Mouse (Mus musculus): ENCODE results near the gene Rps18. TPM values are rescaled to one million over a fixed set of nuclear protein-coding genes. Genes with fewer than 3 reads are reported as not detected.

Gene Rps18
- polyA plus RNA-seq, 1 experiment from 2014 or later: 1,781 TPM

DNA sequence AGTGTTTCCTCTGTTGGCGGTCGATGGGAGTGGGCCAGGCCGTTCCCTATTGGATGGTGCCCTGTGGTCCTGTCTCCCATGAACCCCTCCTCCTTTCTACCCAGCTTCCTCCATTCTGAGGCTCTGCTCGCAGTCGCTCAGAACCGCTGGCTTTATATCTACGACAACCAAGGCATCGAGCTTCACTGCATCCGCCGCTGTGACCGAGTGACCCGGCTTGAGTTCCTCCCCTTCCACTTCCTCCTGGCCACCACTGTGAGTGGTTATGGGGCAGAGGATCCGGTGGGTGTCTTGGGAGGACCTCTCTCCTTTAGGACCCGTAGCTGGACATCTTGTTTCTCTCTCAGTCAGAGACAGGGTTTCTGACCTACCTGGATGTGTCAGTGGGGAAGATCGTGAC lies 12.3 kb downstream of the Rps18 start:
- ATAC-seq (ENCODE audit: low FRiP score, low TSS enrichment) (no peak), DNase-seq (ENCODE audit: low spot score) (no peak)
- no peak for TF ChIP-seq CTCF (IDR thresholded peaks at IDR 0.05; ENCODE audit: low read depth)
- no peak for TF ChIP-seq EP300 (optimal IDR thresholded peaks at IDR 0.05)
- 90% methylated on average over 15 of the region's 15 CpGs for WGBS
- H3K27me3 ChIP-seq (ENCODE audit: control insufficient read depth, insufficient read depth, low read length): no peaks in the 10 kb centered on the region
- H3K9ac ChIP-seq (ENCODE audit: low read length): no peak overlapping the region
- H3K4me2 ChIP-seq (replicated peaks; ENCODE audit: low read depth): no peak overlapping the region
- no peaks in the 10 kb centered on the region for H3K9me3 ChIP-seq (ENCODE audit: control insufficient read depth, low read length)
- peaks cover 6% of the 10 kb centered on the region; the same call in 1 of the 2 replicates for H3K4me1 ChIP-seq (replicated peaks; ENCODE audit: control insufficient read depth, insufficient read depth)
- no peak overlapping the region for H3K27ac ChIP-seq (replicated peaks)
- H3K36me3 ChIP-seq (ENCODE audit: control insufficient read depth, insufficient read depth, low read length): peaks cover 7% of the 10 kb centered on the region
- no peak overlapping the region for H3K4me3 ChIP-seq (ENCODE audit: low read depth, low read length)

DNA sequence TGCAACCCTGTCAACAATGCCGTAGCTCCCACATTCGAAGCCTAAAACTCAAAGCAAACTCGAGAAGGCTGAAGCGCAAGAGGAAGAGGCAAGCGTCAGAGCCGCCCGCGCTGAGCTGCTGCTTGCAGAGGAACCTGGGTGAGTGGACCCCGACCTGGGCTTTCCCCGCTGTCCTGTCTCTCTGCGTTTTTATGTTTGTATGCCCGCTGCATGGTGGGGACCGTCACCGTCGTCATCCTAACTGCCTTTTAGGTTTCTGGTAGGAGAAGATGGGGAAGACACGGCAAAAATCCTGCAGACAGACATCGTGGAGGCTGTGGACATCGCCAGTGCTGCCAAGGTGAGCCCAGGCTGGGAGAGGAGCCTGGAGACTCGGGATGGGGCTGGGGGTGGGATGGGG lies 14.4 kb downstream of the Rps18 start:
- Histone ChIP-seq H3K4me3 (ENCODE audit: low read depth, low read length) (peak overlapping the region; percentile 70), H3K9me3 (ENCODE audit: control insufficient read depth, low read length) (no peaks in the 10 kb centered on the region), H3K27me3 (ENCODE audit: control insufficient read depth, insufficient read depth, low read length) (no peaks in the 10 kb centered on the region), H3K9ac (ENCODE audit: low read length) (peak overlapping the region; percentile 85), H3K4me2 (replicated peaks; ENCODE audit: low read depth) (peak overlapping the region; percentile 92), H3K4me1 (replicated peaks; ENCODE audit: control insufficient read depth, insufficient read depth) (peaks cover 6% of the 10 kb centered on the region; the same call in 1 of the 2 replicates), H3K36me3 (ENCODE audit: control insufficient read depth, insufficient read depth, low read length) (peaks cover 4% of the 10 kb centered on the region), H3K27ac (replicated peaks) (no peak overlapping the region)
- ATAC-seq (ENCODE audit: low FRiP score, low TSS enrichment) (no peak), DNase-seq (ENCODE audit: low spot score) (no peak)
- 48% methylated on average over 19 of the region's 19 CpGs for WGBS
- no peak for TF ChIP-seq CTCF (IDR thresholded peaks at IDR 0.05; ENCODE audit: low read depth)
- TF ChIP-seq EP300 (optimal IDR thresholded peaks at IDR 0.05): no peak

DNA sequence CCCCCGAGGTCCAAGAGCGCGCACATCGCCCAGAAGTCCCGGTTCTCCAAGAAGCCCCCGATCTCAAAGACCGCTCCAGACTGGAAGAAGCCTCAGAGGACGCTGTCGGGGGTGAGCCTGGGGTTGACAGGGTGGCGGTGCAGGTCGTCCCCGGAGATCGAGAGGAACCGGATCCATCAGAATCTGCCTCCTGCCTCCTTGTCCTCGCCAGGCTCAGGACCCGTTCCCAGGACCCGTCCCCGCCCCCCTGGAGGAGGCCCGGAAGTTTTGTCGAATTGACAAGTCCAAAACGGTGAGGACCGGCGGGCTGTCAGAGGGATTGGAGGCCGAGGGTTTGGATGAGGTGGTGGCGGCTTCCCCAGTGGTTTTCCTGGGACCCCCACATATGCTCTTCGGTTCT lies 14.8 kb downstream of the Rps18 start:
- 1% methylated on average over 26 of the region's 26 CpGs for WGBS

DNA sequence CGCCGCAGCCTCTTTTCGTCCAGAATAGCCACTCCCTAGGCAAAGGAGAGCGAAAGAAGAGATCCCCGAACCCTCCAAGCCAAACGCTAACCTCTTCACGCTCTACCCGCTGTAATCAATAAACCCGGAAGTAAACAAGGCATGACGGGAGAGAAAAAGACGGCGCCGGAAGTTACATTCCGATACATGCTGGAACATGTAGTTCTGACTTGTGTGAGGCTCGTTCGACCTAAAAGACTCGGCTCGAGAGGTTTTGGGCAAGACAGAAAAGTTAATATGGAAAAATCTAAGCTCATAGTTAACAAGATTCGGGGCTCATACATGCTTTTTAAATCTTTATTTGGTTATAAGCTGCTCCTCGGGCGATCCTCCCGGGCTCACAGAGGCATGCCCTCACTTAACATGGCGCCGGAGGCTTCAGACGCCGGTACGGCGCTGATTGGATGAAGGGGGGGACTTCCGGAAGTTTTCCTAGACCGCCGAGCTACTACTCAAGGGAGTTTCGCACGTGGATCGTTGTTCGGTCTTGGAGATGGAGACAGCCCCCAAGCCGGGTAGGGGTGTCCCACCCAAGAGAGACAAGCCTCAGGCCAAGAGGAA lies 15.5 kb downstream of the Rps18 start, which contains the start of the genes Pfdn6 and Wdr46:
Gene Pfdn6, minus strand, starts transcription at position 138 of the 600 bp plus-strand sequence.
Gene Wdr46, plus strand, starts transcription at position 455 of the 600 bp plus-strand sequence.
- Histone ChIP-seq H3K9me3 (ENCODE audit: control insufficient read depth, low read length) (no peaks in the 10 kb centered on the region), H3K27me3 (ENCODE audit: control insufficient read depth, insufficient read depth, low read length) (no peaks in the 10 kb centered on the region), H3K4me1 (replicated peaks; ENCODE audit: control insufficient read depth, insufficient read depth) (peaks cover 6% of the 10 kb centered on the region; the same call in 1 of the 2 replicates), H3K36me3 (ENCODE audit: control insufficient read depth, insufficient read depth, low read length) (peaks cover 4% of the 10 kb centered on the region), H3K9ac (ENCODE audit: low read length) (peak within 1 kb of the TSS; percentile 85), H3K4me3 (ENCODE audit: low read depth, low read length) (peak within 1 kb of the TSS; percentile 70), H3K27ac (replicated peaks) (no peak within 1 kb of the TSS), H3K4me2 (replicated peaks; ENCODE audit: low read depth) (peak within 1 kb of the TSS; percentile 92)
- ATAC-seq (ENCODE audit: low FRiP score, low TSS enrichment): peak; percentile 86
- TF ChIP-seq CTCF (IDR thresholded peaks at IDR 0.05; ENCODE audit: low read depth) (no peak), EP300 (optimal IDR thresholded peaks at IDR 0.05) (peak; percentile 60)
- WGBS: under 1% methylated on average over 36 of the region's 36 CpGs
- DNase-seq (ENCODE audit: low spot score): peak; percentile 89

More for the DNA sequence above, 14.8 kb downstream of the Rps18 start:
- H3K4me3 ChIP-seq (ENCODE audit: low read depth, low read length): peak overlapping the region; percentile 70
- no peak overlapping the region for H3K27ac ChIP-seq (replicated peaks)
- no peaks in the 10 kb centered on the region for H3K9me3 ChIP-seq (ENCODE audit: control insufficient read depth, low read length)
- TF ChIP-seq CTCF (IDR thresholded peaks at IDR 0.05; ENCODE audit: low read depth) (no peak), EP300 (optimal IDR thresholded peaks at IDR 0.05) (no peak)
- DNase-seq (ENCODE audit: low spot score) (peak; percentile 46), ATAC-seq (ENCODE audit: low FRiP score, low TSS enrichment) (peak; percentile 5; the same call in 1 of the 2 replicates)
- peaks cover 6% of the 10 kb centered on the region; the same call in 1 of the 2 replicates for H3K4me1 ChIP-seq (replicated peaks; ENCODE audit: control insufficient read depth, insufficient read depth)
- peak overlapping the region; percentile 85 for H3K9ac ChIP-seq (ENCODE audit: low read length)
- peaks cover 4% of the 10 kb centered on the region for H3K36me3 ChIP-seq (ENCODE audit: control insufficient read depth, insufficient read depth, low read length)
- H3K27me3 ChIP-seq (ENCODE audit: control insufficient read depth, insufficient read depth, low read length): no peaks in the 10 kb centered on the region
- H3K4me2 ChIP-seq (replicated peaks; ENCODE audit: low read depth): peak overlapping the region; percentile 92

DNA sequence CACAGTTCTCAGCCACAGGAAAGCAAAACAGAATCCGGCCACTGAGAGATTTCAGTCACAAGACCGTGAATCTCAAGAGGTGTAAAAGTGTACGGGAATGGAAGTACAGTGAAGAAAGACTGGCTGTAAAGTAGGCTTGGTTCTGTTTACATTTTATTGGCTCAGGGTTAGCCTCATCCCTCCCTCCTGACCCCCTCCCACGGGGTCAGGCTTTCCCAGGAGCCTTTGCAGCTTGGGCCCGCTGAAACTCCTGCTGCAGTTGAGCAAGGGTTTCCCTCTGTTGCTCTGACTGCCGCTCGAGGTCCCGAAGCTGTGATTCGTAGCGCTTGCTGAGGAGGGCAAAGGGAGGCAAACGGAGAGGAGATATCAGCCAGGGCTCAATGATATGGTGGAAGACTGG lies 17.0 kb downstream of the Rps18 start:
- DNase-seq (ENCODE audit: low spot score) (no peak), ATAC-seq (ENCODE audit: low FRiP score, low TSS enrichment) (no peak)
- WGBS: 73% methylated on average over 11 of the region's 11 CpGs
- Histone ChIP-seq H3K9me3 (ENCODE audit: control insufficient read depth, low read length) (no peaks in the 10 kb centered on the region), H3K27me3 (ENCODE audit: control insufficient read depth, insufficient read depth, low read length) (no peaks in the 10 kb centered on the region), H3K9ac (ENCODE audit: low read length) (peak overlapping the region; percentile 85; the same call in 1 of the 2 replicates), H3K4me2 (replicated peaks; ENCODE audit: low read depth) (no peak overlapping the region), H3K36me3 (ENCODE audit: control insufficient read depth, insufficient read depth, low read length) (no peaks in the 10 kb centered on the region), H3K27ac (replicated peaks) (no peak overlapping the region), H3K4me3 (ENCODE audit: low read depth, low read length) (no peak overlapping the region), H3K4me1 (replicated peaks; ENCODE audit: control insufficient read depth, insufficient read depth) (peaks cover 6% of the 10 kb centered on the region; the same call in 1 of the 2 replicates)
- TF ChIP-seq EP300 (optimal IDR thresholded peaks at IDR 0.05) (no peak), CTCF (IDR thresholded peaks at IDR 0.05; ENCODE audit: low read depth) (no peak)

DNA sequence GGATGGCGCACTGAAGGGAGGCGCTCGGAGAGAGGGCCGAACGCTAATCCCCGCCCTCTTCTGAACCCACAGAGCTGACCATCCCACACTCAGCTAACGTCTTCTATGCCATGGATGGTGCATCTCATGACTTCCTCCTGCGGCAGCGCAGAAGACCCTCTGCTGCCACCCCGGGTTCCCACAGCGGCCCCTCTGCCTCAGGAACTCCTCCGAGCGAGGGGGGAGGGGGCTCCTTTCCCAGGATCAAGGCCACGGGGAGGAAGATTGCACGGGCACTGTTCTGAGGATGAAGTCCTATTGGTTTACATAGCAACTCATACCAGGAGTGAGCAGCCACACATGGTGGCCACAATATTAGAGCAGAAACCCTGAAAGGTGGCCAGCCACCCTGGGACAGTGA lies 18.8 kb downstream of the Rps18 start:
- Histone ChIP-seq H3K4me1 (replicated peaks; ENCODE audit: control insufficient read depth, insufficient read depth) (peaks cover 6% of the 10 kb centered on the region; the same call in 1 of the 2 replicates), H3K9me3 (ENCODE audit: control insufficient read depth, low read length) (no peaks in the 10 kb centered on the region), H3K36me3 (ENCODE audit: control insufficient read depth, insufficient read depth, low read length) (peaks cover 3% of the 10 kb centered on the region; the same call in 1 of the 2 replicates), H3K9ac (ENCODE audit: low read length) (no peak overlapping the region), H3K27ac (replicated peaks) (no peak overlapping the region), H3K4me3 (ENCODE audit: low read depth, low read length) (no peak overlapping the region), H3K27me3 (ENCODE audit: control insufficient read depth, insufficient read depth, low read length) (no peaks in the 10 kb centered on the region), H3K4me2 (replicated peaks; ENCODE audit: low read depth) (no peak overlapping the region)
- TF ChIP-seq CTCF (IDR thresholded peaks at IDR 0.05; ENCODE audit: low read depth) (no peak), EP300 (optimal IDR thresholded peaks at IDR 0.05) (no peak)
- no peak for DNase-seq (ENCODE audit: low spot score)
- no peak for ATAC-seq (ENCODE audit: low FRiP score, low TSS enrichment)
- whole genome bisulfite sequencing: 86% methylated on average over 15 of the region's 15 CpGs

Data from stomach, postnatal 0 days (tissue).